Mouse (Mus musculus) inflammation-experienced regulatory T-cells (primary cell): ENCODE measurements around the gene Atm. TPM values are rescaled to one million over a fixed set of nuclear protein-coding genes. Genes with fewer than 3 reads are reported as not detected.

Experiments
- polyA plus RNA-seq, 2 experiments: library from polyadenylated mRNA; unstranded; fragments of 100-300 nt; shearing (Covaris generic); gene quantifications; one replicate each; pipeline ENCODE4 v1.2.1; 2017

The Atm gene
- polyA plus RNA-seq = 10 to 100 TPM; 23.5 to 29.1 TPM

GRCm38 (mm10) chr9:53536558-53537320 is at the start of gene Atm, which contains the start of gene Npat:
Gene Atm, minus strand, starts transcription at chr9:53536740.
Gene Npat, plus strand, starts transcription at chr9:53537047.

GRCm38 (mm10) chr9:53402291-53402711 is 134.2 kb downstream of the Atm start, which contains the start of gene 4930550C14Rik:
Gene 4930550C14Rik, plus strand, starts transcription at chr9:53402325.

Other genes with a start within 250 kb of the Atm start
- gene Exph5, start 235.1 kb downstream of the Atm start, polyA plus RNA-seq = 1 to 10 TPM; 1.3 to 5.4 TPM
- gene Kdelc2, start 152.7 kb downstream of the Atm start, polyA plus RNA-seq = 1 to 10 TPM; 4.3 to 9.5 TPM
- under 1 TPM; 0.14 to 0.93 TPM for gene 4930550C14Rik, start 134.4 kb downstream of the Atm start, polyA plus RNA-seq
- 10 to 100 TPM; 13.3 to 17.4 TPM for gene Npat, start 307 bp upstream of the Atm start, polyA plus RNA-seq
- gene Acat1, start 73.6 kb upstream of the Atm start, polyA plus RNA-seq = 10 to 100 TPM; 58.9 to 82.7 TPM
- 10 to 100 TPM; 27.6 to 35.5 TPM for gene Cul5, start 133.3 kb upstream of the Atm start, polyA plus RNA-seq
- under 1 TPM in 1 of 2 experiments, not detected in 1; 0.12 TPM for gene Rab39, start 169.5 kb upstream of the Atm start, polyA plus RNA-seq
- gene Slc35f2, start 234.8 kb upstream of the Atm start, polyA plus RNA-seq = 10 to 100 TPM; 10.8 to 11.9 TPM